Comparison of ENCODE assay signal across 20 mouse cellular contexts in genomic region chr5:90164434-90164833, GRCm38 (mm10). TPM values are rescaled to one million over a fixed set of nuclear protein-coding genes. Genes with fewer than 3 reads are reported as not detected.
A peak's percentile ranks its signal among the peaks of the same experiment; 100 is the strongest.
DNase-seq lines count a peak whose midpoint lies in the region; ATAC-seq and TF ChIP-seq lines count a peak whose summit lies in the region.
"Had no signal": no experiment of that assay in that cellular context is flagged by ENCODE, and none has a peak within 500 bp of the region (broad histone marks: within the 10 kb centered on the region; RNA-seq: fewer than 3 reads in every experiment).

No protein-coding gene starts in this region.

- ATAC-seq in kidney, embryonic 15.5 days (replicated peaks; ENCODE audit: low FRiP score): no peak
- ATAC-seq in common myeloid progenitor, adult 5-6 weeks (replicated peaks; ENCODE audit: low read depth, poor library complexity, severe bottlenecking): 0 out of 2 replicates have a peak, but pooled peaks have one; percentile 32
- no peak for ATAC-seq in neural tube, embryonic 15.5 days (ENCODE audit: low FRiP score)
- ATAC-seq: forebrain, embryonic 15.5 days; hindbrain, embryonic 16.5 days; intestine, embryonic 16.5 days; midbrain, embryonic 15.5 days had no signal

- H3K9ac ChIP-seq in heart, adult 2 months (ENCODE audit: low read depth, low read length): no peak overlapping the region
- no peak overlapping the region for H3K9ac ChIP-seq in kidney, embryonic 15.5 days
- no peak overlapping the region for H3K9ac ChIP-seq in neural tube, embryonic 15.5 days (replicated peaks)
- H3K9ac ChIP-seq: forebrain, embryonic 15.5 days; limb, embryonic 15.5 days; midbrain, embryonic 15.5 days had no signal

- intact Hi-C loops in heart, adult 2 months (cut with DNase I): no loop called here

- no peak overlapping the region for H3K4me3 ChIP-seq in heart, adult 2 months
- no peak overlapping the region for H3K4me3 ChIP-seq in heart, embryonic 10.5 days
- no peak overlapping the region for H3K4me3 ChIP-seq in kidney, embryonic 15.5 days (replicated peaks)
- H3K4me3 ChIP-seq in neural tube, embryonic 15.5 days (replicated peaks): no peak overlapping the region
- H3K4me3 ChIP-seq: forebrain, embryonic 15.5 days; limb, embryonic 15.5 days; megakaryocyte, embryonic 14.5 days; midbrain, embryonic 15.5 days; myocyte had no signal

- no peak overlapping the region; the same call in 1 of the 2 replicates for H3K27ac ChIP-seq in heart, adult 2 months
- H3K27ac ChIP-seq in heart, embryonic 10.5 days: no peak overlapping the region
- H3K27ac ChIP-seq in kidney, embryonic 15.5 days: no peak overlapping the region
- H3K27ac ChIP-seq in neural tube, embryonic 15.5 days (replicated peaks): no peak overlapping the region
- H3K27ac ChIP-seq: forebrain, embryonic 15.5 days; limb, embryonic 15.5 days; midbrain, embryonic 15.5 days had no signal

- TF ChIP-seq POLR2A in heart, adult 2 months (IDR thresholded peaks at IDR 0.05; ENCODE audit: insufficient read depth, low read depth, low read length): no peak

- DNase-seq in heart, adult 2 months: peak; percentile 33 to 39
- no peak for DNase-seq in heart, embryonic 10.5 days (ENCODE audit: low spot score)
- DNase-seq in kidney, postnatal 14 days: peak; percentile 26
- peak; percentile 16 for DNase-seq in lung, postnatal 14 days
- DNase-seq in gastrocnemius, postnatal 4 days (ENCODE audit: low spot score in 2 of 2): no peak
- DNase-seq: adrenal gland, adult 2 months; cerebellum, adult 9-10 months; layer of hippocampus, postnatal 36 days; right cerebral cortex, postnatal 25 days; thymus, postnatal 36 days had no signal

- WGBS in heart, adult 2 months: 23% methylated on average over 8 of the region's 8 CpGs
- WGBS in heart, embryonic 10.5 days: 69% methylated on average over 8 of the region's 8 CpGs
- WGBS in kidney, embryonic 15.5 days: 83% methylated on average over 8 of the region's 8 CpGs
- WGBS in neural tube, embryonic 15.5 days: 89% methylated on average over 8 of the region's 8 CpGs

- no peaks in the 10 kb centered on the region for H3K27me3 ChIP-seq in heart, adult 2 months (ENCODE audit: control insufficient read depth, insufficient read depth, low read length)
- no peaks in the 10 kb centered on the region for H3K27me3 ChIP-seq in heart, embryonic 10.5 days (ENCODE audit: insufficient read depth, poor library complexity, severe bottlenecking)
- H3K27me3 ChIP-seq in kidney, embryonic 15.5 days: no peaks in the 10 kb centered on the region
- H3K27me3 ChIP-seq in neural tube, embryonic 15.5 days (replicated peaks): no peaks in the 10 kb centered on the region
- H3K27me3 ChIP-seq: forebrain, embryonic 15.5 days; limb, embryonic 15.5 days; megakaryocyte, embryonic 14.5 days; midbrain, embryonic 15.5 days had no signal

- H3K36me3 ChIP-seq in heart, adult 2 months (ENCODE audit: control insufficient read depth, insufficient read depth, low read length): no peaks in the 10 kb centered on the region
- H3K36me3 ChIP-seq in heart, embryonic 10.5 days: no peaks in the 10 kb centered on the region
- H3K36me3 ChIP-seq in kidney, embryonic 15.5 days: no peaks in the 10 kb centered on the region
- H3K36me3 ChIP-seq in neural tube, embryonic 15.5 days: no peaks in the 10 kb centered on the region
- H3K36me3 ChIP-seq: forebrain, embryonic 15.5 days; limb, embryonic 15.5 days; midbrain, embryonic 15.5 days had no signal

- no peak overlapping the region for H3K4me2 ChIP-seq in kidney, embryonic 15.5 days
- no peak overlapping the region for H3K4me2 ChIP-seq in neural tube, embryonic 15.5 days
- H3K4me2 ChIP-seq: forebrain, embryonic 15.5 days; limb, embryonic 15.5 days; midbrain, embryonic 15.5 days had no signal

- TF ChIP-seq EP300 in heart, adult 2 months (IDR thresholded peaks at IDR 0.05; ENCODE audit: insufficient read depth, low read depth, low read length): no peak

- peaks cover 1% of the 10 kb centered on the region for H3K4me1 ChIP-seq in heart, adult 2 months (ENCODE audit: control insufficient read depth, insufficient read depth, low read length)
- H3K4me1 ChIP-seq in heart, embryonic 10.5 days: no peaks in the 10 kb centered on the region
- H3K4me1 ChIP-seq in kidney, embryonic 15.5 days: peaks cover 10% of the 10 kb centered on the region
- H3K4me1 ChIP-seq in neural tube, embryonic 15.5 days: no peaks in the 10 kb centered on the region
- H3K4me1 ChIP-seq: forebrain, embryonic 15.5 days; limb, embryonic 15.5 days; megakaryocyte, embryonic 14.5 days; midbrain, embryonic 15.5 days had no signal

- no peaks in the 10 kb centered on the region for H3K9me3 ChIP-seq in heart, embryonic 10.5 days
- no peaks in the 10 kb centered on the region for H3K9me3 ChIP-seq in kidney, embryonic 15.5 days (replicated peaks)
- H3K9me3 ChIP-seq in neural tube, embryonic 15.5 days (replicated peaks): no peaks in the 10 kb centered on the region
- H3K9me3 ChIP-seq: forebrain, embryonic 15.5 days; limb, embryonic 15.5 days; midbrain, embryonic 15.5 days had no signal

- no peaks in the 10 kb centered on the region for H3K79me2 ChIP-seq in heart, adult 2 months (replicated peaks; ENCODE audit: control insufficient read depth, insufficient read depth, low read length)

- TF ChIP-seq CTCF in heart, adult 2 months (IDR thresholded peaks at IDR 0.05): no peak

RNA-seq across cellular contexts. Expression of gene Cox18, which starts 59.4 kb away (rescaled TPM):
- 10 to 100 TPM in 1 of 2 experiments, 1 to 10 TPM in 1; 9.3 to 12.6 TPM for total RNA-seq in heart, adult 2 months (2021)
- 16.1 and 18.9 TPM in 2 replicates for polyA plus RNA-seq in heart, adult 2 months (2012; rRNA removed)
- 38.2 and 39.4 TPM in 2 replicates for polyA plus RNA-seq in heart, embryonic 10.5 days (2016; fragmentation: Nextera tagmentation; extraction: Ambion mirVana)
- polyA plus RNA-seq in kidney, embryonic 15.5 days (2015; fragmentation: Nextera tagmentation; extraction: Ambion mirVana): 30.4 and 33.8 TPM in 2 replicates
- total RNA-seq in common myeloid progenitor, adult 5-6 weeks (2017): 19.7 and 25.8 TPM in 2 replicates
- polyA plus RNA-seq in neural tube, embryonic 15.5 days (2015; fragmentation: Nextera tagmentation; extraction: Ambion mirVana): 41.7 and 43.0 TPM in 2 replicates
- 10 to 100 TPM; 10.1 to 14.0 TPM for total RNA-seq in gastrocnemius, postnatal 4 days (2021)

Comparison
In these comparisons a context has a peak if more than half of its experiments do, and no peak if none do; other contexts are left out.
1. DNase-seq: peak in heart, adult 2 months (2 of 2), kidney, postnatal 14 days (single experiment) and lung, postnatal 14 days (single experiment); none in heart, embryonic 10.5 days (single experiment) and gastrocnemius, postnatal 4 days (0 of 2).